Mouse (Mus musculus) myocyte (in vitro differentiated cells): ENCODE measurements at regions not wholly inside any gene's neighbourhood (a gene's known extent, or its start where the extent isn't known, plus 50 kb on each side); places are given as distances from the start of the nearest gene placed in this dataset.

Experiments
- H3K27me3 ChIP-seq: one replicate; pipeline ENCODE4 v1.6.1; 2011; ENCODE audit not compliant: control insufficient read depth, insufficient read depth, insufficient read length
- H3K36me3 ChIP-seq: one replicate; pipeline ENCODE4 v1.6.1; 2011; ENCODE audit not compliant: control insufficient read depth, insufficient read depth
- H3K4me2 ChIP-seq: one replicate; pipeline ENCODE4 v1.6.1; 2011; ENCODE audit warnings: low read depth, control low read depth
- H3K4me3 ChIP-seq: one replicate; pipeline ENCODE4 v1.5.1; 2011; ENCODE audit warnings: mild to moderate bottlenecking, control low read depth, moderate library complexity
- H3K79me2 ChIP-seq: one replicate; pipeline ENCODE4 v1.6.1; 2011; ENCODE audit not compliant: control insufficient read depth, insufficient read depth
- H3ac ChIP-seq: one replicate; pipeline ENCODE4 v1.6.1; 2011; ENCODE audit not compliant: control insufficient read depth, insufficient read length
- CEBPB ChIP-seq: IDR thresholded peaks from 2 replicates; pipeline ENCODE4 v1.6.1; 2011; ENCODE audit warnings: mild to moderate bottlenecking, moderate library complexity; ENCODE audit not compliant: poor library complexity, insufficient read depth, severe bottlenecking
- E2F4 ChIP-seq: IDR thresholded peaks from one replicate; pipeline ENCODE4 v1.6.1; 2011; ENCODE audit warnings: mild to moderate bottlenecking, control low read depth, moderate library complexity; ENCODE audit not compliant: insufficient read depth
- MAX ChIP-seq: IDR thresholded peaks from one replicate; pipeline ENCODE4 v1.6.1; 2011; ENCODE audit warnings: low read depth, mild to moderate bottlenecking, control low read depth
- MYOD1 ChIP-seq, 3 experiments: IDR thresholded peaks; one replicate each; pipeline ENCODE4 v1.6.1; 2011; ENCODE audit warnings: control low read depth in 2 of 3, low read depth in 2 of 3, mild to moderate bottlenecking in 2 of 3, moderate library complexity in 1 of 3; ENCODE audit not compliant: insufficient read length in 2 of 3, control insufficient read depth in 1 of 3
- MYOG ChIP-seq, 3 experiments: IDR thresholded peaks; one replicate each; pipeline ENCODE4 v1.6.1; 2011; ENCODE audit warnings: control low read depth in 2 of 3, low read depth in 2 of 3, mild to moderate bottlenecking in 2 of 3; ENCODE audit not compliant: insufficient read length in 2 of 3, control insufficient read depth in 1 of 3, insufficient read depth in 1 of 3
- POLR2A ChIP-seq: IDR thresholded peaks from one replicate; pipeline ENCODE4 v1.6.1; 2011; ENCODE audit warnings: low read depth, mild to moderate bottlenecking, control low read depth, moderate library complexity; ENCODE audit not compliant: insufficient read length
- POLR2AphosphoS2 ChIP-seq: IDR thresholded peaks from one replicate; pipeline ENCODE4 v1.6.1; 2011; ENCODE audit warnings: low read depth, control low read depth; ENCODE audit not compliant: insufficient read length
- REST ChIP-seq: IDR thresholded peaks from one replicate; pipeline ENCODE4 v1.6.1; 2011; ENCODE audit warnings: mild to moderate bottlenecking, control low read depth, moderate library complexity; ENCODE audit not compliant: insufficient read depth, insufficient read length
- SRF ChIP-seq: IDR thresholded peaks from one replicate; pipeline ENCODE4 v1.6.1; 2011; ENCODE audit warnings: low read depth; ENCODE audit not compliant: control insufficient read depth, insufficient read length
- TCF12 ChIP-seq: IDR thresholded peaks from one replicate; pipeline ENCODE4 v1.6.1; 2011; ENCODE audit warnings: mild to moderate bottlenecking, control low read depth; ENCODE audit not compliant: poor library complexity, insufficient read depth, severe bottlenecking
- TCF3 ChIP-seq: IDR thresholded peaks from one replicate; pipeline ENCODE4 v1.6.1; 2011; ENCODE audit warnings: low read depth, control low read depth; ENCODE audit not compliant: insufficient read length
- USF1 ChIP-seq: IDR thresholded peaks from one replicate; pipeline ENCODE4 v1.6.1; 2011; ENCODE audit warnings: low read depth, mild to moderate bottlenecking, control low read depth, moderate library complexity

GRCm38 (mm10) chr4:94361528-94362217, 194.7 kb upstream of the Gm10306 start:
- no peaks in the 10 kb centered on the region for H3K79me2 ChIP-seq
- H3K4me3 ChIP-seq: no peak overlapping the region
- H3ac ChIP-seq: no peak overlapping the region
- no peaks in the 10 kb centered on the region for H3K36me3 ChIP-seq
- H3K4me2 ChIP-seq: no peak overlapping the region
- no peaks in the 10 kb centered on the region for H3K27me3 ChIP-seq
- no peak for TF ChIP-seq E2F4
- TF ChIP-seq TCF3: no peak
- no peak for TF ChIP-seq MYOD1 (IDR thresholded peaks at IDR 0.05; ENCODE audit: control insufficient read depth in 1 of 3, insufficient read length in 2 of 3, low read depth in 2 of 3)
- no peak for TF ChIP-seq MAX

GRCm38 (mm10) chr4:94365375-94365774, 191.0 kb upstream of the Gm10306 start:
- TF ChIP-seq USF1: no peak
- no peak for TF ChIP-seq MAX
- no peak for TF ChIP-seq REST
- no peak for TF ChIP-seq E2F4
- TF ChIP-seq TCF3: no peak
- TF ChIP-seq POLR2AphosphoS2: no peak
- no peak for TF ChIP-seq TCF12
- TF ChIP-seq MYOD1 (IDR thresholded peaks at IDR 0.05; ENCODE audit: control insufficient read depth in 1 of 3, insufficient read length in 2 of 3, low read depth in 2 of 3): no peak
- no peak for TF ChIP-seq CEBPB
- no peak for TF ChIP-seq POLR2A
- TF ChIP-seq MYOG (IDR thresholded peaks at IDR 0.05; ENCODE audit: control insufficient read depth in 1 of 3, insufficient read depth in 1 of 3, insufficient read length in 2 of 3, low read depth in 2 of 3): no peak
- no peak for TF ChIP-seq SRF
- Histone ChIP-seq H3K36me3 (no peaks in the 10 kb centered on the region), H3K79me2 (no peaks in the 10 kb centered on the region), H3K4me2 (no peak overlapping the region), H3K4me3 (no peak overlapping the region), H3K27me3 (no peaks in the 10 kb centered on the region), H3ac (no peak overlapping the region)

GRCm38 (mm10) chr4:94367174-94367573, 189.2 kb upstream of the Gm10306 start:
- Histone ChIP-seq H3K4me3 (no peak overlapping the region), H3K4me2 (no peak overlapping the region), H3K79me2 (no peaks in the 10 kb centered on the region), H3K27me3 (no peaks in the 10 kb centered on the region), H3ac (no peak overlapping the region), H3K36me3 (no peaks in the 10 kb centered on the region)
- TF ChIP-seq E2F4: no peak
- no peak for TF ChIP-seq CEBPB
- TF ChIP-seq MYOD1 (IDR thresholded peaks at IDR 0.05; ENCODE audit: control insufficient read depth in 1 of 3, insufficient read length in 2 of 3, low read depth in 2 of 3): no peak
- no peak for TF ChIP-seq MYOG (IDR thresholded peaks at IDR 0.05; ENCODE audit: control insufficient read depth in 1 of 3, insufficient read depth in 1 of 3, insufficient read length in 2 of 3, low read depth in 2 of 3)
- no peak for TF ChIP-seq TCF3
- TF ChIP-seq POLR2AphosphoS2: no peak
- no peak for TF ChIP-seq SRF
- no peak for TF ChIP-seq USF1

- TF ChIP-seq POLR2A (no peak), USF1 (no peak), CEBPB (no peak), MYOD1 (IDR thresholded peaks at IDR 0.05; ENCODE audit: control insufficient read depth in 1 of 3, insufficient read length in 2 of 3, low read depth in 2 of 3) (no peak), SRF (no peak), MYOG (IDR thresholded peaks at IDR 0.05; ENCODE audit: control insufficient read depth in 1 of 3, insufficient read depth in 1 of 3, insufficient read length in 2 of 3, low read depth in 2 of 3) (no peak), POLR2AphosphoS2 (no peak), REST (no peak), TCF12 (no peak), TCF3 (no peak), MAX (no peak), E2F4 (no peak)
- no peaks in the 10 kb centered on the region for H3K79me2 ChIP-seq
Measured at GRCm38 (mm10) chr4:94370981-94371380, 185.4 kb upstream of the Gm10306 start.

GRCm38 (mm10) chr4:94376256-94376655, 180.1 kb upstream of the Gm10306 start:
- TF ChIP-seq MAX (no peak), MYOD1 (IDR thresholded peaks at IDR 0.05; ENCODE audit: control insufficient read depth in 1 of 3, insufficient read length in 2 of 3, low read depth in 2 of 3) (no peak)
- Histone ChIP-seq H3K79me2 (no peaks in the 10 kb centered on the region), H3K4me2 (no peak overlapping the region), H3K4me3 (no peak overlapping the region), H3K27me3 (no peaks in the 10 kb centered on the region), H3ac (no peak overlapping the region), H3K36me3 (no peaks in the 10 kb centered on the region)

More at GRCm38 (mm10) chr4:94370981-94371380, 185.4 kb upstream of the Gm10306 start:
- Histone ChIP-seq H3ac (no peak overlapping the region), H3K36me3 (no peaks in the 10 kb centered on the region), H3K27me3 (no peaks in the 10 kb centered on the region), H3K4me3 (no peak overlapping the region), H3K4me2 (no peak overlapping the region)
